Mouse (Mus musculus) lung, postnatal 0 days (tissue): ENCODE data around the gene Habp4. TPM values are rescaled to one million over a fixed set of nuclear protein-coding genes. Genes with fewer than 3 reads are reported as not detected.

Source experiments
- ATAC-seq: fragments of 200-750 bp; cut with Nextera tagmentation; 2 replicates; pipeline ENCODE4 v1.8.0; 2017; ENCODE audit warnings: moderate library complexity
- DNase-seq: peaks from one replicate; pipeline ENCODE4 v3.0.0-alpha.2; 2016; ENCODE audit warnings: low spot score
- H3K27ac ChIP-seq: fragments of 300-500 bp; sonication (generic); 2 replicates; pipeline ENCODE4 v1.5.1; 2014; ENCODE audit warnings: antibody characterized with exemption, mild to moderate bottlenecking, low read length, mixed read lengths
- H3K27me3 ChIP-seq: fragments of 300-500 bp; sonication (generic); replicated peaks from 2 replicates; pipeline ENCODE4 v1.6.1; 2014; ENCODE audit warnings: low read length, mixed read lengths; ENCODE audit not compliant: insufficient read depth
- H3K36me3 ChIP-seq: fragments of 300-500 bp; sonication (generic); 2 replicates; pipeline ENCODE4 v1.6.1; 2014; ENCODE audit warnings: low read length, mixed read lengths; ENCODE audit not compliant: insufficient read depth
- H3K4me1 ChIP-seq: fragments of 300-500 bp; sonication (generic); 2 replicates; pipeline ENCODE4 v1.6.1; 2014; ENCODE audit warnings: antibody characterized with exemption, low read depth, low read length, mixed read lengths; ENCODE audit not compliant: insufficient read depth
- H3K4me2 ChIP-seq: fragments of 300-500 bp; sonication (generic); replicated peaks from 2 replicates; pipeline ENCODE4 v1.6.1; 2014; ENCODE audit warnings: low read depth, mild to moderate bottlenecking, low read length, moderate library complexity, mixed read lengths
- H3K4me3 ChIP-seq: fragments of 300-500 bp; sonication (generic); 2 replicates; pipeline ENCODE4 v1.5.1; 2014; ENCODE audit warnings: low read depth, low read length
- H3K9ac ChIP-seq: fragments of 300-500 bp; sonication (generic); replicated peaks from 2 replicates; pipeline ENCODE4 v1.6.1; 2014; ENCODE audit warnings: low read depth, mild to moderate bottlenecking
- H3K9me3 ChIP-seq: fragments of 300-500 bp; sonication (generic); 2 replicates; pipeline ENCODE4 v1.6.1; 2016; ENCODE audit warnings: low read length, mixed read lengths
- CTCF ChIP-seq: IDR thresholded peaks from 2 replicates; pipeline ENCODE4 v1.5.1; 2016; ENCODE audit warnings: antibody characterized with exemption, mild to moderate bottlenecking
- EP300 ChIP-seq: IDR thresholded peaks from 2 replicates; pipeline ENCODE4 v1.6.1; 2016; ENCODE audit warnings: antibody characterized with exemption, mild to moderate bottlenecking, control low read depth
- WGBS: fragments of 180-500 bp; shearing (Covaris S2); extraction: QIAGEN DNeasy Blood & Tissue Kit; methylation state at CpG from one replicate; pipeline ENCODE4 v1.1.7; 2014; 5-methylcytosine and 5-hydroxymethylcytosine counted together
- polyA plus RNA-seq: library from polyadenylated mRNA; unstranded; fragments of >200 nt; fragmentation: Nextera tagmentation; extraction: Ambion mirVana; gene quantifications from 2 replicates; pipeline ENCODE4 v1.2.1, GENCODE M21; 2015

Gene Habp4
- polyA plus RNA-seq, 1 experiment from 2014 or later: 16.6 TPM

DNA sequence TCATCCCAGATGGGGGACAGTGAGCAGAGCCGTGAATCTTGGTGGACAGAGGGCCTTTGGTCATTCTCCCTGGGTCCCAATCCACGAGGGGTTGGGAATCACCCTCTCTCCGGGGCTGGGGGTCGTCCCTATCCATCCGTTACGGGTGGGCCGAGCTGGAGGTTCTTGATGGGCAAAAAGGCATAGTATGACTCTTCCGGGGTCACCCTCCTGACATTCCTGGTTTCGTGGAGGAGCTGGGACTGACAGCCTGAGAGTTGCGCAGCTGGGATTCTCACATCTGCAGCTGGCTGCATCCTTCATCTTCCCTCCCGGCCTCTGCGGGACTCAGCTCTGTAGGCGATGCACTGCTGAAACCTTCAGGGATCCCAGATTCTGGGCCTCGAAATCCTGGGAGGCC is 1.0 kb downstream of the Habp4 start:
- Histone ChIP-seq H3K27me3 (no peaks in the 10 kb centered on the region), H3K27ac (no peak overlapping the region), H3K36me3 (no peaks in the 10 kb centered on the region), H3K9me3 (no peaks in the 10 kb centered on the region), H3K4me3 (peak overlapping the region; percentile 68), H3K4me2 (peak overlapping the region; percentile 82), H3K4me1 (0 out of 2 replicates have a peak, but pooled peaks cover 6% of the 10 kb centered on the region), H3K9ac (peak overlapping the region; percentile 60)
- no peak for ATAC-seq
- TF ChIP-seq CTCF (no peak), EP300 (no peak)
- WGBS: 6% methylated on average over 14 of the region's 14 CpGs
- DNase-seq: no peak

DNA sequence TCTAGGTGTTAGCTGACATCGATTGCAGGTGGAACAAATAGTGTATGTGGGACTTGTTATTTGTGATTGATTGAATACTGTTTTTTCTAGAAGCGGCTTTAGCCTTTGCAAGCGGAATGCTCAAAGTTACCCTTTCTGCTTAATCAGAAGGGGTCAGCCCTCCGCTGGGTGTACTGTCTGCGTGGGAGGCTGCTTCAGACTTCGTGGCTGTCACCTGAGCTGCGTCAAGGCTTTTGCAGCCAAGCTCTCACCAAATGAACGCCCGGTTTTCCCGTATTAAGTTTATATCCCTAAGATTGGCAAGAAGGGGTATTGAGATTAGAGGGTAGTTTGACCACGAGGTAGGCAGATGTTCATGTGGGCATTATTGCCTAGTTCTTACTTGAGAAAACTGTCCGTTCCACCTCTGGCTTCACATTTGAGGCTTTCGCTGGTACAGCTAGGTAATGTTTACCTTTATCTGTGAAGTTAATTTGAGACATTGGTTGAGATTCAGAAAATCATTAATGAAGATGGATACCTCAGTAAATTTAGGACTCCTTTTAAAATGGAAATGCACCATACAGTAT is 1.6 kb downstream of the Habp4 start:
- no peaks in the 10 kb centered on the region for H3K9me3 ChIP-seq
- H3K4me2 ChIP-seq: peak overlapping the region; percentile 82
- TF ChIP-seq CTCF (no peak), EP300 (no peak)
- no peaks in the 10 kb centered on the region for H3K36me3 ChIP-seq
- WGBS: 42% methylated on average over 13 of the region's 13 CpGs
- H3K27ac ChIP-seq: no peak overlapping the region
- DNase-seq (no peak), ATAC-seq (no peak)
- H3K4me3 ChIP-seq: peak overlapping the region; percentile 68; the same call in 1 of the 2 replicates
- H3K27me3 ChIP-seq: no peaks in the 10 kb centered on the region
- H3K9ac ChIP-seq: peak overlapping the region; percentile 60
- 0 out of 2 replicates have a peak, but pooled peaks cover 6% of the 10 kb centered on the region for H3K4me1 ChIP-seq

DNA sequence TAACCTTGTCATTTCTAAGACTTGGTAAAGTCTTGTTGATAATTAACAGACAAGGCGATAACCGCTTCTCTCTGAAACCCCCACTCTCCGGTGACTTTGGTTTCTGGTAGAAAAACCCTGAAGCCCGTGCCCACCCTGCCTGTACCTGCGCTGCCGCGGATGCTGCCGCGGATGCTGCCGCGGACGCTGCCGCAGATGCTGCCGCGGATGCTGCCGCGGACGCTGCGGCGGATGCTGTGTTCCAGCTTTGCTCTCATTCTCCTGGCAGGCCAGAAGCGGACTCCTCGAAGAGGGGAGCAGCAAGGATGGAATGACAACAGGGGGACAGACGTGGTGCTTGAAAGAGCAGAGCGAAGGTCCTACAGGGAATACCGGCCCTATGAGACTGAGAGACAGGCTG is 8.1 kb downstream of the Habp4 start:
- DNase-seq: no peak
- WGBS: 96% methylated on average over 25 of the region's 25 CpGs
- peaks cover 27% of the 10 kb centered on the region for H3K9me3 ChIP-seq

DNA sequence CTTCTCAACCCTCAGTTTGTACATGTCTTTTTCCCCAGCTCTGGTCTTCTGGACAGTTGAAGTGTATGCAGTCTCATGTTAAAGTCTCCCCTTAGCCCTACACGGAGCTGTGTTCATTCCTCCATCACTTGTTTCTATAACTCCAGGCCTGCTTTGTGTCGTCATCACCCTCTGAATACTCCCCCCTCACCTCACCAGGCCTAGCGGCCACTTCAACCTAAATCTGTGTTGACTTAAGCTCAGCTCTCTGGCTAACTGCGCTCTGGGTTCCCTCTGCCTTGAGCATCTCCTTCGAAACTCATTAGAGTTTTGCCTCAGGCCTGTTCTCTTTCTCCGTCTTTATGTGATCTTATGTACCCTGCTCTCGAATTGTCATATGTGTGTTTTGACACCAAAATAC is 16.4 kb downstream of the Habp4 start:
- Histone ChIP-seq H3K9ac (no peak overlapping the region), H3K4me3 (no peak overlapping the region), H3K27me3 (no peaks in the 10 kb centered on the region), H3K27ac (no peak overlapping the region), H3K36me3 (0 out of 2 replicates have a peak, but pooled peaks cover 4% of the 10 kb centered on the region), H3K4me2 (no peak overlapping the region), H3K9me3 (no peaks in the 10 kb centered on the region), H3K4me1 (no peaks in the 10 kb centered on the region)
- no peak for TF ChIP-seq CTCF
- DNase-seq (peak; percentile 17), ATAC-seq (peak; percentile 14; the same call in 1 of the 2 replicates)
- WGBS: 54% methylated on average over 7 of the region's 7 CpGs

More for the DNA sequence above, 8.1 kb downstream of the Habp4 start:
- Histone ChIP-seq H3K4me3 (no peak overlapping the region), H3K27me3 (no peaks in the 10 kb centered on the region), H3K4me1 (no peaks in the 10 kb centered on the region), H3K9ac (no peak overlapping the region), H3K36me3 (no peaks in the 10 kb centered on the region; the same call in 1 of the 2 replicates), H3K4me2 (no peak overlapping the region), H3K27ac (no peak overlapping the region)
- no peak for ATAC-seq
- TF ChIP-seq EP300: no peak
- TF ChIP-seq CTCF: no peak

DNA sequence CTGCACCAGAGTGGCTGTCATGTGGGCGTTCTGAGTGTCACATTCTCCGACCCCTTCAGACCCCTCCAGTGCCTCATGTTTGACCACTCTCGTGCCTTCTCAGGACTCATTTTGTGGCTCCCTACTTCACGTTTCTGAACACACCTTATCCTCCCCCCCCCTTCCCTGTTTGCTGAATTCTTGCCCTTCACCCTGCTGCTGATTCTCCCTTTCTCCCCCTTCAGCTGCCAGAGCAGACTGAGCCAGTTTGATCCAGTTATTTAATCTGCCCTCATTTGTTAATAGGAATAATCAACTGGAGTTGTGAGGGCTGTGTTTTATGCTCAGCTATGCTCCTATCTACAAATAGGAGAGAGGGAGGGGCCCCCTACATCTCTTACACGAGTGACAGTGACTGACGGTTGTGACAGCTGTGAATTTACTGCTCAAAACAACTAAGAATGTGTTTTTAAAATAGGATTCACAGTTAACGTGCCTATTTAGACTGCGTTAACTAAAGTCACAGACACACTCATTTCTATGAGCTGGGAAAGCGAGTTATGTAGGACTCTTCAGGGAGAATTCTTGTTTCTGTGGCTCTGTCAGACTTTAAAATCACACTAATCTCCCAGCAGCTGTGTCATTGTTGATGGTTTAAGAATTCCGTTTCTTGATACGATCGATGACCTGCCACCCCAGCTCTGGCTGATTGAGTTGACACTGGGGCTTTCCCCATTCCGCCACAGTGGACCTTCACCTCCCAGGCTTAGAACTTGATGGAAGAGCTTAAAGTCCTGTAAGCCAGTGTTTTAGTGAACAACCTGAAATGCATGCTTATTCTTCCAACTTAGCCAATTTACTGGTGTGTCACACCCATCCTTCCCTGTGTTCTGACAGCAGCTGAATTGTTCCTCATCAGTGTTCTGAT is 17.4 kb downstream of the Habp4 start:
- TF ChIP-seq EP300 (no peak), CTCF (no peak)
- Histone ChIP-seq H3K9me3 (no peaks in the 10 kb centered on the region), H3K9ac (no peak overlapping the region), H3K27me3 (no peaks in the 10 kb centered on the region), H3K4me3 (no peak overlapping the region), H3K36me3 (0 out of 2 replicates have a peak, but pooled peaks cover 4% of the 10 kb centered on the region), H3K27ac (no peak overlapping the region), H3K4me2 (no peak overlapping the region), H3K4me1 (no peaks in the 10 kb centered on the region)
- WGBS: 76% methylated on average over 13 of the region's 13 CpGs
- DNase-seq (no peak), ATAC-seq (no peak)

DNA sequence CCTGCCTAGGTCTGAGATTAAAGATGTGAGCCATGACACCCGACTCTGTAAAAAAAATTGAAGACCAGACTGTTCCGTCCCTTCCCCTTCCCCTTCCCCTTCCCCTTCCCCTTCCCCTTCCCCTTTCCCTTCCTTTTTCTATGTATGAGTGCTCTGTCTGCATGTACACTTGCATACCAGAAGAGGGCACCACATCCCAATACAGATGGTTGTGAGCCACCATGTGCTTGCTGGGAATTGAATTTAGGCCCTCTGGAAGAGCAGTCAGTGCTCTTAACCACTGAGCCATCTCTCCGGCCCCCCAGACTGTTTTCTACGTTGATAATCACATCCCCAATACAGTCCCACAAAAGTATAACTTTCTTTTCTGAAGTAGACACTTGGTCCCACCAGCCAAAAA is 18.7 kb downstream of the Habp4 start:
- no peaks in the 10 kb centered on the region for H3K4me1 ChIP-seq
- no peak overlapping the region for H3K4me2 ChIP-seq
- TF ChIP-seq CTCF (peak; percentile 50), EP300 (no peak)
- DNase-seq (no peak), ATAC-seq (no peak)
- no peak overlapping the region for H3K4me3 ChIP-seq
- H3K27ac ChIP-seq: no peak overlapping the region
- no peaks in the 10 kb centered on the region for H3K36me3 ChIP-seq
- WGBS: 80% methylated on average over 4 of the region's 4 CpGs
- H3K27me3 ChIP-seq: no peaks in the 10 kb centered on the region
- H3K9ac ChIP-seq: no peak overlapping the region
- H3K9me3 ChIP-seq: no peaks in the 10 kb centered on the region
